Mouse (Mus musculus) hindbrain, embryonic 13.5 days (tissue): ENCODE data around the gene Dync1i2. TPM values are rescaled to one million over a fixed set of nuclear protein-coding genes. Genes with fewer than 3 reads are reported as not detected.

Source experiments
- ATAC-seq: fragments of 200-750 bp; cut with Nextera tagmentation; 2 replicates; pipeline ENCODE4 v1.8.0; 2017; ENCODE audit warnings: moderate TSS enrichment; ENCODE audit not compliant: low FRiP score
- H3K27ac ChIP-seq: fragments of 300-500 bp; sonication (generic); 2 replicates; pipeline ENCODE4 v1.5.1; 2015; ENCODE audit warnings: inconsistent platforms, mild to moderate bottlenecking, moderate library complexity
- H3K27me3 ChIP-seq: fragments of 300-500 bp; sonication (generic); 2 replicates; pipeline ENCODE4 v1.6.1; 2015; ENCODE audit warnings: mild to moderate bottlenecking, inconsistent platforms
- H3K36me3 ChIP-seq: fragments of 300-500 bp; sonication (generic); 2 replicates; pipeline ENCODE4 v1.6.1; 2015; ENCODE audit warnings: mild to moderate bottlenecking, inconsistent platforms
- H3K4me1 ChIP-seq: fragments of 300-500 bp; sonication (generic); replicated peaks from 2 replicates; pipeline ENCODE4 v1.6.1; 2015; ENCODE audit warnings: inconsistent platforms
- H3K4me2 ChIP-seq: fragments of 300-500 bp; sonication (generic); 2 replicates; pipeline ENCODE4 v1.6.1; 2015; ENCODE audit warnings: inconsistent platforms, mild to moderate bottlenecking, moderate library complexity
- H3K4me3 ChIP-seq: fragments of 300-500 bp; sonication (generic); 2 replicates; pipeline ENCODE4 v1.5.1; 2015; ENCODE audit warnings: mild to moderate bottlenecking, inconsistent platforms
- H3K9ac ChIP-seq: fragments of 300-500 bp; sonication (generic); 2 replicates; pipeline ENCODE4 v1.6.1; 2015; ENCODE audit warnings: mild to moderate bottlenecking, inconsistent platforms
- H3K9me3 ChIP-seq: fragments of 300-500 bp; sonication (generic); 2 replicates; pipeline ENCODE4 v1.6.1; 2016; ENCODE audit warnings: inconsistent platforms
- WGBS: fragments of 180-500 bp; shearing (Covaris S2); methylation state at CpG from one replicate; pipeline ENCODE4 v1.1.7; 2015; 5-methylcytosine and 5-hydroxymethylcytosine counted together
- polyA plus RNA-seq: library from polyadenylated mRNA; unstranded; fragments of >200 nt; fragmentation: Nextera tagmentation; extraction: Ambion mirVana; gene quantifications from 2 replicates; pipeline ENCODE4 v1.2.1, GENCODE M21; 2015

The Dync1i2 gene
- polyA plus RNA-seq, 1 experiment from 2014 or later: 211 TPM

- Histone ChIP-seq H3K27me3 (no peaks in the 10 kb centered on the region), H3K27ac (peak overlapping the region; percentile 50), H3K4me2 (no peak overlapping the region), H3K36me3 (peaks cover 40% of the 10 kb centered on the region), H3K4me3 (no peak overlapping the region), H3K9ac (no peak overlapping the region), H3K4me1 (peaks cover 23% of the 10 kb centered on the region), H3K9me3 (no peaks in the 10 kb centered on the region)
- WGBS: 77% methylated on average over 5 of the region's 5 CpGs
- ATAC-seq: no peak
Measured at GRCm38 (mm10) chr2:71246096-71246495, 34.6 kb downstream of the Dync1i2 start.

GRCm38 (mm10) chr2:71248071-71248470 is 36.6 kb downstream of the Dync1i2 start:
- H3K27ac ChIP-seq: no peak overlapping the region
- H3K9ac ChIP-seq: no peak overlapping the region
- no peak overlapping the region for H3K4me2 ChIP-seq
- H3K27me3 ChIP-seq: no peaks in the 10 kb centered on the region
- no peak for ATAC-seq
- no peak overlapping the region for H3K4me3 ChIP-seq
- H3K36me3 ChIP-seq: peaks cover 51% of the 10 kb centered on the region
- H3K4me1 ChIP-seq: peaks cover 21% of the 10 kb centered on the region
- 88% methylated on average over 3 of the region's 3 CpGs for WGBS
- H3K9me3 ChIP-seq: no peaks in the 10 kb centered on the region

- H3K36me3 ChIP-seq: peaks cover 65% of the 10 kb centered on the region
- no peak overlapping the region for H3K4me3 ChIP-seq
- H3K9me3 ChIP-seq: no peaks in the 10 kb centered on the region
- WGBS: 81% methylated on average over 5 of the region's 5 CpGs
- no peaks in the 10 kb centered on the region for H3K27me3 ChIP-seq
- no peak overlapping the region for H3K27ac ChIP-seq
- ATAC-seq: no peak
- no peak overlapping the region for H3K4me2 ChIP-seq
- H3K9ac ChIP-seq: no peak overlapping the region
- H3K4me1 ChIP-seq: peaks cover 5% of the 10 kb centered on the region
Measured at GRCm38 (mm10) chr2:71250841-71251240, 39.3 kb downstream of the Dync1i2 start.

DNA sequence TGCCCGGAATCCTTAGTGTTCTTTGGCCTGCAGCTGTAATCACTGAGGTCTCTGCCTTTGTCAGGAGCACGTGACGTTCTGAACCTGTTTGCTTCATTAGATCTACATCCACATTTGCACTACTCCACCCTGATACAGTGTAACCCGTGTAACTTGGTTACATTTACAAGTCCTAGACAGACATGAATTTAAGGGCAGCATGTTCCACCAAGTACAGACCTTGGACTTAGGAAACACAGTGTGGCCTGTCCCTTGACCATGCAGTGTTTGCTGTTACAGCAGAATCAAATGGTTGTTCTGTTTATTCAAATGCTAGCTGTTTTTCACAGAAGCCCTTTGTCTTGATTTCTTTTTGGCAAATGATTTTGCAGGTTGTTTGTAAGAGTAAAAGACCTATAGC is 43.3 kb downstream of the Dync1i2 start:
- Histone ChIP-seq H3K27ac (no peak overlapping the region), H3K9ac (no peak overlapping the region), H3K4me1 (no peaks in the 10 kb centered on the region), H3K9me3 (no peaks in the 10 kb centered on the region), H3K4me3 (no peak overlapping the region), H3K4me2 (no peak overlapping the region), H3K27me3 (no peaks in the 10 kb centered on the region), H3K36me3 (peaks cover 82% of the 10 kb centered on the region)
- ATAC-seq: no peak
- 90% methylated on average over 4 of the region's 4 CpGs for WGBS

DNA sequence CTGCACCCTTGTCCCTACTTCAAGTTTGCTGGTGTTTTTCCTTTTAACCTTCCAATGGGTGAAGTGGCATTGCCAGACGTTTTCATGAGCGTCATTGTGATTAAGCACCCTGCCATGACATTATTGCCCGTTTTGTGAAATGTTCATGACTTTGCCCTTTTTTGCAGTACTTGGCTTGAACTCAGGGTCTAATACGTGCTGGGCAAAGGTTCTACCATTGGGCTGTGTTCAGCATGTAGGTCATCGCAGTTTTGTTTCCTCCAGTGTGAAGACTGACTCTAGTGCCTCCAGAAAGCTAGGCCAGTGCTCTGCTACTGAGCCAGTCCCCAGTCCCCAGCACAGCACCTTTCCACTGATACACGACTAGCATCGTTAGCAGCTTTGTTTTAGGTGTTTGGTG is 45.1 kb downstream of the Dync1i2 start:
- ATAC-seq: no peak
- 93% methylated on average over 7 of the region's 7 CpGs for whole genome bisulfite sequencing
- Histone ChIP-seq H3K27ac (no peak overlapping the region), H3K4me1 (no peaks in the 10 kb centered on the region), H3K4me2 (no peak overlapping the region), H3K36me3 (peaks cover 80% of the 10 kb centered on the region), H3K27me3 (no peaks in the 10 kb centered on the region), H3K9me3 (no peaks in the 10 kb centered on the region), H3K4me3 (no peak overlapping the region), H3K9ac (no peak overlapping the region)

DNA sequence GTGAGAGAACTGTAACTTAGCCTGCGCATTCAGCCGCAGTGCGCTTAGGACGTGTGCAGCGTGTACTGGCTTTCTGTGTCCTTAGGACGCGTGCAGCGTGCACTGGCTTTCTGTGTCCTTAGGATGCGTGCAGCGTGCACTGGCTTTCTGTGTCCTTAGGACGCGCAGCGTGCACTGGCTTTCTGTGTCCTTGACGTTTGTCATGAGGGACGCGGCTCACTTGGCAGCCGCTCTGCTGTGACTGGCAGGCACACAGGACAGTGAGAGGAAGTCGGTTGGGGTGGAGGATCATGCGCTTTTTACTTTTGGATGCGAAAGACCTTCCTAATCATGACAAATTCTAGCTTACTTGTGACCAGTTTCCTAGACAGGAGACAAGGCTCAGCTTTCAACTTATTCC is 53.1 kb downstream of the Dync1i2 start:
- Histone ChIP-seq H3K4me3 (no peak overlapping the region), H3K4me1 (no peaks in the 10 kb centered on the region), H3K27me3 (no peaks in the 10 kb centered on the region), H3K27ac (no peak overlapping the region; the same call in 1 of the 2 replicates), H3K9ac (no peak overlapping the region), H3K36me3 (peaks cover 72% of the 10 kb centered on the region), H3K9me3 (no peaks in the 10 kb centered on the region), H3K4me2 (no peak overlapping the region)
- ATAC-seq: no peak
- WGBS: 90% methylated on average over 20 of the region's 20 CpGs

GRCm38 (mm10) chr2:71268691-71269090 is 57.2 kb downstream of the Dync1i2 start:
- Histone ChIP-seq H3K4me3 (no peak overlapping the region), H3K36me3 (peaks cover 42% of the 10 kb centered on the region), H3K9me3 (no peaks in the 10 kb centered on the region), H3K9ac (no peak overlapping the region), H3K27ac (no peak overlapping the region), H3K27me3 (no peaks in the 10 kb centered on the region), H3K4me2 (no peak overlapping the region), H3K4me1 (no peaks in the 10 kb centered on the region)
- WGBS: 93% methylated on average over 8 of the region's 8 CpGs
- no peak for ATAC-seq

GRCm38 (mm10) chr2:71269332-71269731 is 57.8 kb downstream of the Dync1i2 start:
- peaks cover 43% of the 10 kb centered on the region for H3K36me3 ChIP-seq
- H3K4me3 ChIP-seq: no peak overlapping the region
- WGBS: 76% methylated on average over 1 of the region's 1 CpGs
- no peaks in the 10 kb centered on the region for H3K4me1 ChIP-seq
- ATAC-seq: no peak
- no peaks in the 10 kb centered on the region for H3K9me3 ChIP-seq
- H3K9ac ChIP-seq: no peak overlapping the region
- no peak overlapping the region for H3K4me2 ChIP-seq
- no peak overlapping the region for H3K27ac ChIP-seq
- H3K27me3 ChIP-seq: no peaks in the 10 kb centered on the region

DNA sequence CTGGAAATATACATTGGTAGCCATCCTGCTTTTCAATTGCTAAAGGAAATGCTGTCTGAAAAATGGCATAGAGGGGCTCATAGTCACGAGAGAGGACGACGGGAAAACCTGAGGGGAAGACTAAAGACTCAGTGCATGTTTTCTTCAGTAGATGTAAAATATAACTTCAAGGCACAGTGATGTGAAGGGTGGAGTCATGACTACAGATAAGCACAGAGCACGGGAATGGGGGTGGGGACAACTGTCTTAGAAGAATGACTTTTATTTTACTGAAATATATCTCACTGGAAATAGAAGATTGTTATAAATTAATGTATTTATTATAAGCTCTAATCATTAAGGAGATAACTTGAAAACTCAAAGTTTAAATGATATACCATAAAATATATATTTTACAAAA is 58.6 kb downstream of the Dync1i2 start:
- H3K9me3 ChIP-seq: no peaks in the 10 kb centered on the region
- H3K4me1 ChIP-seq: no peaks in the 10 kb centered on the region
- H3K27me3 ChIP-seq: no peaks in the 10 kb centered on the region
- no peak overlapping the region for H3K4me3 ChIP-seq
- WGBS: 86% methylated on average over 4 of the region's 4 CpGs
- no peak overlapping the region for H3K4me2 ChIP-seq
- H3K36me3 ChIP-seq: peaks cover 43% of the 10 kb centered on the region
- no peak for ATAC-seq
- H3K9ac ChIP-seq: no peak overlapping the region
- no peak overlapping the region for H3K27ac ChIP-seq

GRCm38 (mm10) chr2:71273955-71274679 is 62.6 kb downstream of the Dync1i2 start:
- Histone ChIP-seq H3K27ac (no peak overlapping the region), H3K9me3 (no peaks in the 10 kb centered on the region), H3K4me3 (no peak overlapping the region), H3K4me1 (peaks cover 16% of the 10 kb centered on the region), H3K9ac (no peak overlapping the region), H3K4me2 (no peak overlapping the region), H3K27me3 (no peaks in the 10 kb centered on the region), H3K36me3 (peaks cover 48% of the 10 kb centered on the region)
- ATAC-seq: no peak
- WGBS: 75% methylated on average over 23 of the region's 23 CpGs

- Histone ChIP-seq H3K4me1 (peaks cover 23% of the 10 kb centered on the region), H3K9me3 (no peaks in the 10 kb centered on the region), H3K4me3 (no peak overlapping the region), H3K9ac (no peak overlapping the region), H3K4me2 (no peak overlapping the region), H3K36me3 (peaks cover 52% of the 10 kb centered on the region), H3K27ac (0 out of 2 replicates have a peak overlapping the region, but pooled peaks have one; percentile 40), H3K27me3 (no peaks in the 10 kb centered on the region)
- WGBS: 76% methylated on average over 7 of the region's 7 CpGs
- no peak for ATAC-seq
Measured at GRCm38 (mm10) chr2:71275734-71276133, 64.2 kb downstream of the Dync1i2 start.

DNA sequence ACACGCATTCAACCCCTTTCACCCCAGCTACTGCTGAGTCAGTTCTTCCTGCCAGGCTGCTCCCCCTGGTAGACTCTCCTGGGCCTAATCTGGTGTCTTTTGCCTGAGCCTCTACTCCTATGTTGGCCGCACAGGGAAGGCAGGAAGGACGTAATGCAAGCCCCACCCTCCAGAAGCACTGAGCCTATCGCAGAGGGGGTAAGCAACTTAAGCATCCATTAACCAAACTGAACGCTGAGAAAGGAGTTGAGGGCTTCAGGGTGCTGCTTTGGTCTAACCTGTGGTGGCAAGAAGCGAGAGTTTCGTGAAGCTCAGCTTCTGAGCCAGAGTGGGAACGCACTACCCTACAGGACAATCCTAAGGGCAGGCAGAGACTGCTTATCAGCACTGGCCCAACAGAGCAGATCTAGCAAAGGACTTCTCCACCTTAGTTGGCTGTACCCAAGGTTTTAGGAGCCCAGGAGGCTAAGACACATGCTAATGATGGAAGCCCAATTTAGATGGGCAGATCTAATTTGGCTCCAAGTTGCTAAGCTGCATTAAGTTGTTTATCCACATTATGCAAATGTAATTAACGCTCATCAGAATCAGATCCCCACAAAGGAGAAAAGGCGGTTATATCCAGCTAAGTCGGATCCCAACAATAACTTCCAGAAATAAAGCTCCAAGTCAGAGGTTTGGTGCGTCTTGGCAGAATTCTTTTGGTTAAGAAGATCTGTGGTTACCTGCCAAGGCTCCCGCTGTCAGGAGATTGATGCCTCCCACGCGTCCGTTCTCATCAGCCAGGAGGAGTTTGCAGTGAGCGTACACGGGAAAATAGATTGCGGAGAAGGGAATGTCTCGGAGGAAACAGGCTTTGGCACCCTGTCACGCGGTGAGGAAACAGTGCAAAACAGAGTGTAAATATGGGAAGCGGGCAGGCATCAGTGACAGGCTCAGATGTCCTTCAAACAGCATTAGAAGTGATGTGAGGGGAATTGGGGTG is 67.6 kb downstream of the Dync1i2 start:
- 70% methylated on average over 23 of the region's 23 CpGs for WGBS
- Histone ChIP-seq H3K36me3 (peaks cover 62% of the 10 kb centered on the region), H3K4me1 (peaks cover 23% of the 10 kb centered on the region), H3K4me2 (no peak overlapping the region), H3K27ac (peak overlapping the region; percentile 40), H3K27me3 (no peaks in the 10 kb centered on the region), H3K4me3 (no peak overlapping the region), H3K9ac (no peak overlapping the region), H3K9me3 (no peaks in the 10 kb centered on the region)
- ATAC-seq: no peak
